Comparison of ENCODE assay signal across 9 mouse cellular contexts in genomic region chr9:47367266-47367957, GRCm38 (mm10).
DNase-seq lines count a peak whose midpoint lies in the region; ATAC-seq and TF ChIP-seq lines count a peak whose summit lies in the region.
"Had no signal": no experiment of that assay in that cellular context is flagged by ENCODE, and none has a peak within 500 bp of the region (broad histone marks: within the 10 kb centered on the region; RNA-seq: fewer than 3 reads in every experiment).

No protein-coding gene starts in this region.

- no peak overlapping the region for H3K9ac ChIP-seq in heart, embryonic 15.5 days
- no peak overlapping the region for H3K9ac ChIP-seq in heart, adult 2 months (ENCODE audit: low read depth, low read length)
- peak overlapping the region; percentile 37; the same call in 1 of the 2 replicates for H3K9ac ChIP-seq in hindbrain, embryonic 14.5 days
- no peak overlapping the region for H3K9ac ChIP-seq in midbrain, embryonic 14.5 days (replicated peaks; ENCODE audit: low read length)

- no peak for DNase-seq in heart, adult 2 months
- DNase-seq in embryonic facial prominence, embryonic 10.5 days (ENCODE audit: low spot score): peak; percentile 44
- DNase-seq in hindbrain, embryonic 14.5 days (ENCODE audit: low spot score): peak; percentile 61
- peak; percentile 75 for DNase-seq in midbrain, embryonic 14.5 days
- no peak for DNase-seq in adrenal gland, postnatal 10 days
- no peak for DNase-seq in spleen, adult 12 weeks (ENCODE audit: low spot score)
- no peak for DNase-seq in left cerebral cortex, adult 9 months (ENCODE audit: low spot score in 2 of 2)

- no peak overlapping the region for H3K27ac ChIP-seq in heart, embryonic 15.5 days
- no peak overlapping the region for H3K27ac ChIP-seq in heart, adult 2 months
- no peak overlapping the region for H3K27ac ChIP-seq in embryonic facial prominence, embryonic 10.5 days (replicated peaks)
- no peak overlapping the region for H3K27ac ChIP-seq in hindbrain, embryonic 14.5 days
- no peak overlapping the region for H3K27ac ChIP-seq in midbrain, embryonic 14.5 days (replicated peaks; ENCODE audit: low read depth, low read length)

- H3K4me2 ChIP-seq in heart, embryonic 15.5 days: peak overlapping the region; percentile 65
- peak overlapping the region; percentile 67 for H3K4me2 ChIP-seq in hindbrain, embryonic 14.5 days (replicated peaks)
- H3K4me2 ChIP-seq in midbrain, embryonic 14.5 days (ENCODE audit: low read length): peak overlapping the region; percentile 63

- intact Hi-C loops in heart, adult 2 months (cut with DNase I): no loop called here

- H3K9me3 ChIP-seq in heart, embryonic 15.5 days (replicated peaks): no peaks in the 10 kb centered on the region
- H3K9me3 ChIP-seq in embryonic facial prominence, embryonic 10.5 days: no peaks in the 10 kb centered on the region
- no peaks in the 10 kb centered on the region for H3K9me3 ChIP-seq in hindbrain, embryonic 14.5 days (ENCODE audit: control insufficient read depth, low read length)
- no peaks in the 10 kb centered on the region for H3K9me3 ChIP-seq in midbrain, embryonic 14.5 days (ENCODE audit: control insufficient read depth, low read length)

- whole genome bisulfite sequencing in heart, embryonic 15.5 days: 25% methylated on average over 17 of the region's 17 CpGs
- 37% methylated on average over 17 of the region's 17 CpGs for WGBS in heart, adult 2 months
- WGBS in embryonic facial prominence, embryonic 10.5 days: 9% methylated on average over 17 of the region's 17 CpGs
- WGBS in hindbrain, embryonic 14.5 days: 5% methylated on average over 17 of the region's 17 CpGs
- WGBS in midbrain, embryonic 14.5 days: 6% methylated on average over 17 of the region's 17 CpGs

- TF ChIP-seq CTCF in heart, adult 2 months (IDR thresholded peaks at IDR 0.05): no peak

- peaks cover 77% of the 10 kb centered on the region for H3K27me3 ChIP-seq in heart, embryonic 15.5 days
- peaks cover 4% of the 10 kb centered on the region for H3K27me3 ChIP-seq in heart, adult 2 months (ENCODE audit: control insufficient read depth, insufficient read depth, low read length)
- H3K27me3 ChIP-seq in embryonic facial prominence, embryonic 10.5 days (replicated peaks; ENCODE audit: low read depth, poor library complexity, severe bottlenecking): peaks cover 68% of the 10 kb centered on the region
- H3K27me3 ChIP-seq in hindbrain, embryonic 14.5 days (ENCODE audit: control insufficient read depth, insufficient read depth, low read length): no peaks in the 10 kb centered on the region
- peaks cover 8% of the 10 kb centered on the region; the same call in 1 of the 2 replicates for H3K27me3 ChIP-seq in midbrain, embryonic 14.5 days (ENCODE audit: control insufficient read depth, insufficient read depth, low read length)

- no peak for TF ChIP-seq POLR2A in heart, adult 2 months (IDR thresholded peaks at IDR 0.05; ENCODE audit: insufficient read depth, low read depth, low read length)

- no peaks in the 10 kb centered on the region for H3K79me2 ChIP-seq in heart, adult 2 months (replicated peaks; ENCODE audit: control insufficient read depth, insufficient read depth, low read length)

- peak overlapping the region; percentile 30 for H3K4me3 ChIP-seq in heart, embryonic 15.5 days
- no peak overlapping the region for H3K4me3 ChIP-seq in heart, adult 2 months
- H3K4me3 ChIP-seq in embryonic facial prominence, embryonic 10.5 days: peak overlapping the region; percentile 56
- peak overlapping the region; percentile 19 for H3K4me3 ChIP-seq in hindbrain, embryonic 14.5 days (replicated peaks; ENCODE audit: low read length)
- H3K4me3 ChIP-seq in midbrain, embryonic 14.5 days (replicated peaks; ENCODE audit: low read depth, low read length): peak overlapping the region; percentile 30
- H3K4me3 ChIP-seq: erythroblast, embryonic 14.5 days had no signal

- H3K4me1 ChIP-seq in heart, embryonic 15.5 days (replicated peaks): peaks cover 20% of the 10 kb centered on the region
- H3K4me1 ChIP-seq in heart, adult 2 months (ENCODE audit: control insufficient read depth, insufficient read depth, low read length): no peaks in the 10 kb centered on the region
- H3K4me1 ChIP-seq in embryonic facial prominence, embryonic 10.5 days: peaks cover 58% of the 10 kb centered on the region
- H3K4me1 ChIP-seq in hindbrain, embryonic 14.5 days (replicated peaks; ENCODE audit: control insufficient read depth, insufficient read depth, low read length): peaks cover 24% of the 10 kb centered on the region
- H3K4me1 ChIP-seq in midbrain, embryonic 14.5 days (ENCODE audit: control insufficient read depth, insufficient read depth, low read length): peaks cover 31% of the 10 kb centered on the region

- no peak for ATAC-seq in heart, embryonic 15.5 days (replicated peaks; ENCODE audit: insufficient number of reproducible peaks, insufficient read depth, low FRiP score, low read depth)
- peak; percentile 71; the same call in 1 of the 2 replicates for ATAC-seq in hindbrain, embryonic 14.5 days (ENCODE audit: low FRiP score)
- peak; percentile 55 for ATAC-seq in midbrain, embryonic 14.5 days (ENCODE audit: low FRiP score, low TSS enrichment)

- no peak for TF ChIP-seq EP300 in heart, adult 2 months (IDR thresholded peaks at IDR 0.05; ENCODE audit: insufficient read depth, low read depth, low read length)

- H3K36me3 ChIP-seq in heart, embryonic 15.5 days: no peaks in the 10 kb centered on the region
- no peaks in the 10 kb centered on the region for H3K36me3 ChIP-seq in heart, adult 2 months (ENCODE audit: control insufficient read depth, insufficient read depth, low read length)
- H3K36me3 ChIP-seq in embryonic facial prominence, embryonic 10.5 days (replicated peaks): no peaks in the 10 kb centered on the region
- H3K36me3 ChIP-seq in hindbrain, embryonic 14.5 days (replicated peaks; ENCODE audit: control insufficient read depth, insufficient read depth): no peaks in the 10 kb centered on the region
- no peaks in the 10 kb centered on the region for H3K36me3 ChIP-seq in midbrain, embryonic 14.5 days (ENCODE audit: control insufficient read depth, insufficient read depth, low read length)

Comparison
In these comparisons a context has a peak if more than half of its experiments do, and no peak if none do; other contexts are left out.
1. DNase-seq: peak in embryonic facial prominence, embryonic 10.5 days (single experiment), hindbrain, embryonic 14.5 days (single experiment) and midbrain, embryonic 14.5 days (single experiment); none in heart, adult 2 months (0 of 2), adrenal gland, postnatal 10 days (single experiment), spleen, adult 12 weeks (single experiment) and left cerebral cortex, adult 9 months (0 of 2).
2. Peak in every context shown above with its lines, with median percentiles within 50 percentile points of each other: H3K4me2 ChIP-seq.